Mouse (Mus musculus) CD4-positive helper T cell, adult 2 months (primary cell): Measurements from ENCODE around the gene Gm7929.
"Not testable (repeated sequence)": the region's sequence is repeated elsewhere in the genome, so short reads cannot be mapped to it uniquely, and the experiment has no call there.

Experiments
- DNase-seq: peaks from one replicate; pipeline ENCODE4 v3.0.0-alpha.2; 2012; ENCODE audit warnings: low read depth, missing footprints, low spot score

The Gm7929 gene

GRCm38 (mm10) chr14:41750514-41750913 lies at the start of gene Gm7929:
Gene Gm7929 (minus strand): TSS chr14:41750614.
- not testable (repeated sequence) for DNase-seq

GRCm38 (mm10) chr14:41772341-41772740 lies 21.9 kb upstream of the Gm7929 start, which contains the start of gene Gm47189:
Gene Gm47189 (minus strand): TSS chr14:41772441.
- DNase-seq, result not testable (repeated sequence)

GRCm38 (mm10) chr14:41755931-41756330 lies 5.5 kb upstream of the Gm7929 start:
- not testable (repeated sequence) for DNase-seq

GRCm38 (mm10) chr14:41723437-41723836 lies 27.0 kb downstream of the Gm7929 start:
- not testable (repeated sequence) for DNase-seq

GRCm38 (mm10) chr14:41717180-41717579 lies 33.2 kb downstream of the Gm7929 start:
- not testable (repeated sequence) for DNase-seq

- not testable (repeated sequence) for DNase-seq
Observed at GRCm38 (mm10) chr14:41701785-41702184, 48.6 kb downstream of the Gm7929 start, which contains the start of gene Gm8068. Gene Gm8068 (minus strand): TSS chr14:41701885.
